Mouse (Mus musculus) erythroblast, embryonic 14.5 days (primary cell): ENCODE data around the gene Il17d.

Experiments
- GATA1 ChIP-seq: IDR thresholded peaks from 2 replicates; pipeline ENCODE4 v1.6.1; 2012; ENCODE audit warnings: low read length, inconsistent platforms, mixed read lengths
- TAL1 ChIP-seq: IDR thresholded peaks from 3 replicates; pipeline ENCODE4 v1.6.1; 2012; ENCODE audit warnings: low read length, inconsistent platforms, mixed read lengths

DNA sequence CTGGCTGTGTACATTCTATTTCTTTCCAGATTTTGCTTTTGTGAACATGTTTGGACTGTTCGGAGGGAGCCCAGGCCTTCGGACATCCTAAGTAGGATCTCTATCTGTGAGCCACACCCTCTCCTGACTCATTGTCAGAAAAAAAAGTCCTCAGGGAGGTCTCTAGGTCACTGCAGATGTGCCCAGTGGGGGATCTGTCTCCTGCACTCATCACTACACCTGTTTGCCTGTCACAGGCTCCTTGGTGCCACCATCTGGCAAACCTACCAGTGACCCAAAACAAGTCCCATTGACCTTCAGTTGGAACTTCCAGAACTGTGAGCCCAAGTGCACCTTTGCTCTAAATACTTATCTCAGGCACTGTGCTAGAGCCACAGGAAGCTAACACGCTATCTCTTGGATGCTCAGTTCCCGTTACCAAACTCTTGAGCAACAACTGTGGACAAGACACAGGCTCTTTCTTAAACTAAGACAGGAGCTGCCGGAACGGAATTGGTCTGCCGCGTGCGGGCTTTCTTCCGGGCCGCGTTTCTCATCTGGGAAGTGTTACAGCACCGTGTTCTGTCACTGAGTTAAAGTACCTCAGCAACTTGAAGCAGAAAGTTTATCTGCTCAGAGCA, 19.0 kb downstream of the Il17d start:
- TF ChIP-seq GATA1 (no peak), TAL1 (no peak)
